Mouse (Mus musculus) layer of hippocampus, adult 18-20 months (tissue): ENCODE measurements around the gene Naalad2. TPM values are rescaled to one million over a fixed set of nuclear protein-coding genes. Genes with fewer than 3 reads are reported as not detected.
"Not testable (repeated sequence)": the region's sequence is repeated elsewhere in the genome, so short reads cannot be mapped to it uniquely, and the experiment has no call there.

Experiments
- DNase-seq, 2 experiments: peaks; one replicate each; pipeline ENCODE4 v3.0.0; 2022; ENCODE audit warnings: low spot score in 2 of 2
- long read RNA-seq: library from polyadenylated mRNA; stranded (forward); transcript quantifications from one replicate; pipeline ENCODE4 v2.0.0, GENCODE M21; 2021
- total RNA-seq, 2 experiments: library from RNA; stranded (reverse); gene quantifications; 2 replicates each; pipeline ENCODE4 v1.2.3; 2021

The Naalad2 gene
- total RNA-seq, result under 1 TPM; 0.33 to 0.89 TPM
- long read RNA-seq, result 0 reads

DNA sequence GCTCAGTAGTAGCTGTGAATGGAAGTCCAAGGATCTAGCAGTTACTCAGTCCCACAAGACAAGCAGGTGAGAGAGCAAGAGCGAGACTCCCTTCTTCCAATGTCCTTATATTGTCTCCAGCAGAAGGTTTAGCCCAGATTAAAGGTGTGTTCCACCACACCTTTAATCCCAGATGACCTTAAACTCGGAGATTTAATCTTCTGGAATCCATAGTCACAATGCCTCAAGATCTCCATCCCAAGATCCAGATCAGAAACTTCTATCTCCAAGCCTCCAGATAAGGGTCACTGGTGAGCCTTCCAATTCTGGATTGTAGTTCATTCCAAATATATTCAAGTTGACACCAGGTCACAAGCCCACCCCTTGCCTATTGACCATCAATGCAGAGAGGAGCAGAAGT, at the start of gene Naalad2:
Gene Naalad2, minus strand, starts transcription at position 101 of the 400 bp plus-strand sequence.
- DNase-seq, result not testable (repeated sequence)

DNA sequence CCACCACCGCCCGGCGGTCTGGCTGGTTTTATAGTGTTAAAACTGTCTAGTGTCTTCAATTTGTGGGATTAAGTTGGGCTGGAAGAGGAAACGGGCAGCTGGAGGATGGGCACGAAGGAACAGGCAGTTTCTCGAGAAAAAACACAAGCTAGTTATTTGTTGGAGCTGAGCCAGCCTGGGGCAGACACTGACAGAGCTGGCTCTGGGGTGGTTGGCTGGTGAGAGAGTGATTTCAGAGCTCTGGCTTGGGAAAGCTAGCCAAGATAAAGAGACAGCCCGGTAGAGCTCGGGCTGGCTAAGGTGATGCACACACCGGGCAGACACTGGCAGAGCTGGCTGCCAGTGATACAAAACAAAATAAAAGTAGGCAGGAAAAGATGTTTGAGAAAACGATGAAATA, 28.9 kb upstream of the Naalad2 start:
- DNase-seq, result peak; percentile 2 to 17

DNA sequence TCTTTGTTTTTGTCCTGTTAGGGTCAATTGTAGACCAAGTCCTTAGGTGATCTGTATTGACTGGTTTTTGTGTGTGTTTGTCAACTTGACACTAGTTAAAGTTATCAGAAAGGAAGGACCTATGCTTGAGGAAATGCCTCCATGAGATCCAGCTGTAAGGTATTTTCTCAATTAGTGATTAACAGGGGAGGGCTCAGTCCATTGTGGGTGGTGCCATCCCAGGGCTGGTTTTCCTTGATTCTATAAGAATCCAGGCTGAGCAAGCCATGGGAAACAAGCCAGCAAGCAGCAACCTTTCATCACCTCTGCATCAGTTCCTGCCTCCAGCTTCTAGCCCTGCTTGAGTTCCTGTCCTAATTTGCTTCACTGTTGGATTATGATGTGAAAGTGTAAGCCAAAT, 27.6 kb upstream of the Naalad2 start, which contains the start of gene Mbd3l2:
Gene Mbd3l2, plus strand, starts transcription at position 301 of the 400 bp plus-strand sequence.
- no peak for DNase-seq

DNA sequence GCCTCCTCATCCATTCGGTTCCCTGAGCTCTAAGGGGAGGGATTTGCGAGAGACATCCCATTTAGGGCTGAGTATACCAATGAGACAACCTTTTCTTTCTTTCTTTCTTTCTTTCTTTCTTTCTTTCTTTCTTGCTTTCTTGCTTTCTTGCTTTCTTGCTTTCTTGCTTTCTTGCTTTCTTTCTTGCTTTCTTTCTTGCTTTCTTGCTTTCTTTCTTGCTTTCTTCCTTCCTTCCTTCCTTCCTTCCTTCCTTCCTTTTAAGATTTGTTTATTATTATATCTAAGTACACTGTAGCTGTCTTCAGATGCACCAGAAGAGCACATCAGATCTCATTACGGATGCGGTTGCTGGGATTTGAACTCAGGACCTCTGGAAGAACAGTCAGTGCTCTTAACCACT, 9.6 kb upstream of the Naalad2 start:
- not testable (repeated sequence) for DNase-seq

DNA sequence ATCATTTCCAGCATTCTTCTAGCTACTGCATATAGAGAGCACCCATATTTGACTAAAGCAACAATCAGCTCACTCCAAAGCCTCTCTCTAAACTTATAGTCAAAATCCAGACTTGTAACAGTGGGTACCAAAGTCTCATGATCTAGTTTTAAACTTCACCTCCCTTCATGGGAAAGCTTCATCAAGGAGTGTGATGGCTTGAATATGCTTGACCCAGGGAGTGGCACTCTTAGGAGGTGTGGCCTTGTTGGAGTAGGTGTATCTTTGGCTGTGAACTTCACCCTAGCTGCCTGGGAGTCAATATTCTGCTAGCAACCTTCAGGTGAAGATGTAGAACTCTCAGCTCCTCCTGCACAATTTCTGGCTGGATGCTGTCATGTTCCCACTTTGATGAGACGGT, 1.3 kb upstream of the Naalad2 start, which contains the start of gene Ubtfl1:
Gene Ubtfl1, plus strand, starts transcription at position 301 of the 400 bp plus-strand sequence.
- DNase-seq, result no peak

DNA sequence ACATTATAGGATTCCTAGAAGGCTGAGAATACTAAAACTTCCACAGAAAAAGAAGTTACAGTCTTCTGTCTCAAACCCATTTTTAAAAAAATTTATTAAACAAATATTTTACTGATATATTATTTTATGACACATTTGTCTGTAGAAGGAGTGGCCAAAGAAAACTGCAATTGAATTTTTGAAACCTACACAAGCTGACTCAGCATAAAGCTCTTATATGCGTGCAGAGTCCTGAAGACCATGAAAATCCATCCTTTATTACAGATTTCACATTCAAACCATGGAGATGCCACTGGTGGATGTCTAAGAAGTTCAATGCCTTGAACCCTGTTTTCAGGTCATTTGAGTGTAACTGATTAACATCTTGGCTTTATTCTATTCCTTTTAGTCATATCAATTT, 3.2 kb downstream of the Naalad2 start:
- no peak for DNase-seq

GRCm38 (mm10) chr9:18385782-18386181, 17.0 kb downstream of the Naalad2 start:
- DNase-seq, result no peak

- not testable (repeated sequence) for DNase-seq
These were observed 29.8 kb downstream of the Naalad2 start for GRCm38 (mm10) chr9:18373026-18373425.

- DNase-seq, result no peak
These were observed 82.8 kb downstream of the Naalad2 start for GRCm38 (mm10) chr9:18319990-18320389.

GRCm38 (mm10) chr9:18298301-18298700, 104.5 kb downstream of the Naalad2 start:
- DNase-seq, result no peak

- no peak for DNase-seq
These were observed 109.6 kb downstream of the Naalad2 start for GRCm38 (mm10) chr9:18293026-18293781.

DNA sequence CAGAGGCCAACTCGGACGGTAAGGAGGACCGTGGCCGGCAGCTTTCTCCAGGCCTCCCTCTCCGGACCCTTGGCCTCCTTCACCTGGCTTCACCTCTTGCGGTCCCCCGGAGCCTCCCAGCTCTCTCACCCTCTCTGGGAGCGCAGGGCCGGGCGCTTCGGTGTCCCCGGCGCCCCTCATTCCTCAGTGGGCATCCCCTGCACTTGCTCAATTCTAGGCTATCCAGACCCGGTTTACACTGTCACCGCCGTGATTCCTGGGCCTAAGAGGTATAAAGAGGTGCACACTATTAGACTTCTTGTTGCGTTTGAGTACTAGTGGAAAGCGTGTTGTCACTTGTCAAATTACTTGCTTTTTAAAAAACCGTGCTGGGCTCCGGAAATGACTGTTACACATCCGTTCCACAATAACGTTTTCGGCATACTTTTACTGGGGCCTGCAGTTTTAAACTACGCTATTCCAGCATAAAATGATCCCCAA, 110.3 kb downstream of the Naalad2 start:
- no peak for DNase-seq

DNA sequence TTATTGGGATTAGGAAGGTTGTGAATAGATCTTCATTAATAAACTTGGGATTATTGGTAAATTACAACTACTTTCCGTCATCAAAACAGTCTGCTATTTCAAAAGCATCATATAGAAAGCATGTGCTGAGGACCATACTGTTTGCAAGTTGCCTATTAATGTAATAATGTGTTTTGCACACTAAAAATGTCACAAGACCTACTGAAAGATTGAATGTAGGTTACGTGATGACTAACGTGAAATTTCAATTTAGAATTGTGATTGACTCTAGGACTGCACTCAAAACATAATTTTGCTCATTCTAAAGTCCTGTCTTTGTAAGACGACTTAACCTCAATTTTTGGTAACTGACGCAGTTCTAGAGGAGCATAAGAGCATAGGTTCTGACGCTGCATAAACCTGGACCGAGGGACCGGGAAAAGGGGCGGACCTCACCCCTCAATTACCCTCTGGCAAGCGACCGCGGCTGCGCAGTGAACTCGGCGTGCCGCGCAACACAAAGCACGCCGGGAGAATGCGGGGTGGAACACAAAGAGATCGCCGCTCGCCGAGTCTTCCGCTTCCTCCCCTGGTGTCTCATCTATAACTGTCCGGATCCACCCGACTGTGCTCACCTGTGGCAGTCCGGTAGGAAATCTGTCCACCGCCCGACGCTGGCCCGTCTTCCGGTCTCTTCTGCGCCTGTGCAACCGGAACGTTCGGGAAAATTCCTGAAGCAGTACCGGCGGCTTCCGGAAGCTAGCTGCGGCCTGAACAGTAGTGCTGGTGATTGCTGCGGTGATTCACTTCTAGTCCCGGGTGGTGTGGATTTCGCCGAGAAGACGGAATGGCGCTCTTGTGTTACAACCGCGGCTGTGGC, 111.0 kb downstream of the Naalad2 start, which contains the start of gene Chordc1:
Gene Chordc1, plus strand, starts transcription at position 555 of the 859 bp plus-strand sequence.
- peak; percentile 95 to 98 for DNase-seq

DNA sequence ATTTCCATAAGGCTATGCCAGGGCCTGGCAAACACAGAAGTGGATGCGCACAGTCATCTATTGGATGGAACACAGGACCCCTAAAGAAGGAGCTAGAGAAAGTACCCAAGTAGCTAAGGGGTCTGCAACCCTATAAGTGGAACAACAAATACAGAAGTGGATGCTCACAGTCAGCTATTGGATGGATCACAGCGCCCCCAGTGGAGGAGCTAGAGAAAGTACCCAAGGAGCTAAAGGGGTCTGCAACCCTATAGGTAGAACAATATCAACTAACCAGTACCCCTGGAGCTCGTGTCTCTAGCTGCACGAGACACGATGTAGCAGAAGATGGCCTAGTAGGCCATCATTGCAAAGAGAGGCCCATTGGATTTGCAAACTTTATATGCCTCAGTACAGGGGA, 124.1 kb downstream of the Naalad2 start:
- DNase-seq, result not testable (repeated sequence)

DNA sequence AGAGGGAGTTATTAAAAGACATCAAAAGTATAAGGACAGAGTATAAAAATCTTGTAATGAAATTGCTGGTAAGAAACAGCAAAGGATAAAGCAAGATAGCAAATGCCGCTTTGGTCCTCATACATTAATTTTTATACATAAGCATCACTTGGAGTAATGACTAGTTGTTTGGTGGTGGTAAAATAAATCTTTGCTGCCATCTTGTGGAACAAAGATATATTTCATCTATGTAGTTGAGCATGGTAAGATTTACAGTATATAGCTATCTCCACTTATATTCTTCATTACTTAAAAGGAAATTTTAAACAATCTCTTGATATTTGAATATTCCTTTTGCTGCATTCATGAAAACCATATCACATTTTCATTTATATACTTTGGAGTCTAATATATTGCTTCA, 125.3 kb downstream of the Naalad2 start:
- DNase-seq, result peak in 1 of 2 experiments; percentile 33

DNA sequence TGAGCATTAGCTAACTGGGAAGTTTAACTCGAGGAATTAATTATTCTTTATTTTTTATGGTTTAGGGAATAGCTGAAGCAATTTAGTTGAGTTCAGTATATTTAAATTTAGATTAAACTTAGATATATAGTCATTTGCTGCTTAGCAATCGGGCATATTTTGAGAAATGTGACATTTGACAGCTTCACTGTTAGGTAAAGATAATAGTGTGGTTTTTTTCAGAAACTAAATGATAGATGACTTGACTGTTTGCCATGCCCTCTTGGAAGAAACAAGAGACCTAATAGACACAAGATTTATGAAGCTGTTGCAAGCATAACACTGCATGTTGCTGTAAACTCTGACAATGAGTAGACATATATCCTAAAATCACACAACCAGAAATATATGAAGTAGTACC, 126.0 kb downstream of the Naalad2 start:
- DNase-seq, result no peak

DNA sequence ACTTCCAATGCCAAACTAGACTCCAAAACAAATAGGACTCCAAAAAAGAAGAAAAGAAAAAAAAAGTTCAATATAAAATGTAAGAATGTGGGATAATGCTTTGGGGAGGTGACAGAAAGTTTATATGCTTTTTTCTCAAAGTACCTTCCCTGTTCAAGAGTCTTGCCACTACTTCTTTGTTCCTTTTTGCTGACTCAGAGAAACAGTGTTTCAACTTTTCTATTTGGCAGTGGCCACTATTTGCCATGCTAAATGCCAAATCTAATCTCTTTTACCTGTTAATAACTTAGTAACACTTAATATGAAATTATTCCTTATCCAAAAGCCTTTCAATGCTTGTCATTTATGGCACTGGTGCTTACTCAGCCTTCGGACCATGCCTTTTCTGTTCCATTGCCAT, 126.9 kb downstream of the Naalad2 start:
- no peak for DNase-seq

Other genes starting within 250 kb of the Naalad2 start
- 100 to 1,000 TPM; 118 to 119 TPM for gene Chordc1, start 110.9 kb downstream of the Naalad2 start, total RNA-seq
- gene Ubtfl1, start 1.4 kb upstream of the Naalad2 start, total RNA-seq, result not detected
- gene Mbd3l2, start 27.7 kb upstream of the Naalad2 start, total RNA-seq, result not detected
- 1 to 10 TPM; 2.3 to 2.5 TPM for gene Zfp558, start 75.3 kb upstream of the Naalad2 start, total RNA-seq
- not detected for gene Mbd3l1, start 75.4 kb upstream of the Naalad2 start, total RNA-seq